Mouse (Mus musculus) embryonic facial prominence, embryonic 13.5 days (tissue): Measurements from ENCODE around the gene Tdrd6. TPM values are rescaled to one million over a fixed set of nuclear protein-coding genes. Genes with fewer than 3 reads are reported as not detected.

Source experiments
- ATAC-seq: fragments of 200-750 bp; cut with Nextera tagmentation; 2 replicates; pipeline ENCODE4 v1.8.0; 2017; ENCODE audit warnings: low read depth; ENCODE audit not compliant: insufficient number of reproducible peaks, insufficient read depth, low FRiP score, low TSS enrichment
- H3K27ac ChIP-seq: fragments of 300-500 bp; sonication (generic); 2 replicates; pipeline ENCODE4 v1.5.1; 2015; ENCODE audit warnings: moderate library complexity, mild to moderate bottlenecking, inconsistent platforms
- H3K27me3 ChIP-seq: fragments of 300-500 bp; sonication (generic); 2 replicates; pipeline ENCODE4 v1.6.1; 2015; ENCODE audit warnings: mild to moderate bottlenecking, inconsistent platforms
- H3K36me3 ChIP-seq: fragments of 300-500 bp; sonication (generic); 2 replicates; pipeline ENCODE4 v1.6.1; 2015; ENCODE audit warnings: mild to moderate bottlenecking, inconsistent platforms
- H3K4me1 ChIP-seq: fragments of 300-500 bp; sonication (generic); 2 replicates; pipeline ENCODE4 v1.6.1; 2015; ENCODE audit warnings: inconsistent platforms
- H3K4me2 ChIP-seq: fragments of 300-500 bp; sonication (generic); 2 replicates; pipeline ENCODE4 v1.6.1; 2015; ENCODE audit warnings: moderate library complexity, mild to moderate bottlenecking, inconsistent platforms
- H3K4me3 ChIP-seq: fragments of 300-500 bp; sonication (generic); 2 replicates; pipeline ENCODE4 v1.5.1; 2015; ENCODE audit warnings: mild to moderate bottlenecking, inconsistent platforms
- H3K9ac ChIP-seq: fragments of 300-500 bp; sonication (generic); 2 replicates; pipeline ENCODE4 v1.6.1; 2015; ENCODE audit warnings: mild to moderate bottlenecking, inconsistent platforms
- H3K9me3 ChIP-seq: fragments of 300-500 bp; sonication (generic); 2 replicates; pipeline ENCODE4 v1.6.1; 2016; ENCODE audit warnings: inconsistent platforms
- WGBS: fragments of 180-500 bp; shearing (Covaris S2); methylation state at CpG from one replicate; pipeline ENCODE4 v1.1.7; 2015; ENCODE audit warnings: mixed read lengths; 5-methylcytosine and 5-hydroxymethylcytosine counted together
- polyA plus RNA-seq: library from polyadenylated mRNA; unstranded; fragments of >200 nt; fragmentation: Nextera tagmentation; extraction: Ambion mirVana; gene quantifications from 2 replicates; pipeline ENCODE4 v1.2.1, GENCODE M21; 2015

Gene Tdrd6
- polyA plus RNA-seq, 1 experiment from 2014 or later = 0.42 TPM

DNA sequence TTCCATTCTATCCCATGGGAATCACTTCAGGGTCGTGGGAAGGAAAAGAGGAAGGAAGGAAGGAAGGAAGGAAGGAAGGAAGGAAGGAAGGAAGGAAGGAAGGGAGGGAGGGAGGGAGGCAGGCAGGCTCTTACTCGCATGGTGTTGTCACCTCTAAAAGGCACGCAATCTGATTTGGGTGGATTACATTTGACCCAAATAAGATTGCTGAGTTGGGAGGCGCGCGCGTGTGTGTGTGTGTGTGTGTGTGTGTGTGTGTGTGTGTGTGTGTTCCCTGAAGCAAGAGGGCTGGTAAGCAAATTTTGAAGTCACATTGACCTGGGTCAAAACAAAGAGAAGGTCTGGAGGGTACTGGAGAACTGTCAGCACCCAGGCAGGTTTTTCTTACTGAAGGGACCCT lies 60.8 kb downstream of the Tdrd6 start:
- H3K36me3 ChIP-seq = no peaks in the 10 kb centered on the region
- H3K27me3 ChIP-seq = no peaks in the 10 kb centered on the region
- no peak for ATAC-seq
- H3K9me3 ChIP-seq = no peaks in the 10 kb centered on the region
- peaks cover 5% of the 10 kb centered on the region; the same call in 1 of the 2 replicates for H3K4me1 ChIP-seq
- 58% methylated on average over 7 of the region's 7 CpGs for WGBS
- no peak overlapping the region for H3K9ac ChIP-seq
- no peak overlapping the region for H3K4me3 ChIP-seq
- H3K27ac ChIP-seq = no peak overlapping the region
- no peak overlapping the region for H3K4me2 ChIP-seq

DNA sequence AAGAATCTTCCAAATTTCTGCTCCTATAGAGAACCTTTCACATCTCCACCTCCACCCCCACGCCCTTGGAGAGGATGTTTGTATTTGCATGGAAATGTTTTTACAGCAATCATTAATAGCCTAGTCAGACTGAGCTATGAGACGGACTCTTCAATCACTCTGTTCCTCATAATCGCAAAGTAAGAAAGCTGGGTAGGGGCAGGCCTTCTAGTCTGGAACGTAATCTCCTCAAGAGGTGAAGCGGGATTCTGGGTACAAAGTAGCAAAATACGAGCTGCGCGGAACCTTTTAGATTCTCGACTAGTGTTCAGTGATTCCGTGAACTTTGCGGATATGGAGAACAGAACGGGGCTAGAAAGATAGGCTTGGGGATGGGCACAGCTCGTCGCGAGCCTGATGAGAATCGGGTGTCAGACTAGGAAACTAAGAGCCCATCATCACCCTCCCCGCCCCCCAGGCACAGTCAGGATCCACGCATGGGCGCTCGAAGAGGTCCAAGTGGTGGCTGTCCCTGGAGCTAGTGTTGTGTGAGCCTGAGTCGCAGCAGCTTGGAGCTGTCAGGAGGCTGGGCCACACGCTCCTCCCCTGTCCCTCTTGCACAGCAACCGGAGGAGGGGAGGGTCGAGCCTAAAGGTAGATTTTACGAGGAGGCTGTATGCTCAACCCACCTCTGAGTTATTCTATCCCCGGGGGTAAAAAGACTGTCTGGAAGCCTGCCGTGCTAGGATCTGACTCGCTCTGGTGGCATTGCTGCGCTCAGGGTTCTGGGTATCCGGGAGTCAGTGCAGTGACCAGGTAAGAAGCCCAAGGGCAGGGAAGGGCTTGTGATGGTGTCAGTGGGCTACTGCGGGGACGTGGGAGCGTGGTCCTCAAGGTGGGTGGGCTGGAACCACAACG lies 61.9 kb downstream of the Tdrd6 start, which contains the start of gene Pla2g7:
Pla2g7 (plus strand) TSS at position 107 of the 897 bp plus-strand sequence.
- Histone ChIP-seq H3K27me3 (no peaks in the 10 kb centered on the region), H3K9me3 (no peaks in the 10 kb centered on the region), H3K4me1 (peaks cover 5% of the 10 kb centered on the region; the same call in 1 of the 2 replicates), H3K27ac (peak within 1 kb of the TSS; percentile 66; the same call in 1 of the 2 replicates), H3K4me2 (peak within 1 kb of the TSS; percentile 89), H3K4me3 (peak within 1 kb of the TSS; percentile 50), H3K36me3 (no peaks in the 10 kb centered on the region), H3K9ac (peak within 1 kb of the TSS; percentile 73)
- under 1% methylated on average over 34 of the region's 34 CpGs for WGBS
- ATAC-seq = peak; percentile 81

DNA sequence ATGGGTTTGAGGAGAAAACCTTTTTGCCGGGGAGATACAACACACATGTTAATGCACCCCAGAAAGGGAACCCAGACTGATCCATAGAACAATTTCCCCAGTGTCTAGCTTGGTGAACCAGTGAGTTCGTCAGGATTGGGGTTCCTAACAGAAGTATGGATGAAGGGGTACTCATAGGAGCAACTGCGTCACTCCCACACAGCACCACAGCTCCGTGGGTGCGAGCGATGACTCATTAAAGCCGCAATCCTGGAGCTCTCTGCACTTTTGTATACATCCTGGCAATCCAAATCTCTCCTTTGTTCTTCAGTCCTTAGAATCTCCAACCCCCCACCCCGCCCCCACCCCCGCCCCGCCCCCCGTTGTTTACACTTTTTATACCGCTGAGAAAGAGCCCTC lies 62.5 kb downstream of the Tdrd6 start:
- Histone ChIP-seq H3K9me3 (no peaks in the 10 kb centered on the region), H3K27me3 (no peaks in the 10 kb centered on the region), H3K4me3 (peak overlapping the region; percentile 50), H3K4me1 (peaks cover 5% of the 10 kb centered on the region; the same call in 1 of the 2 replicates), H3K4me2 (peak overlapping the region; percentile 89), H3K27ac (no peak overlapping the region), H3K36me3 (no peaks in the 10 kb centered on the region), H3K9ac (peak overlapping the region; percentile 73)
- 10% methylated on average over 12 of the region's 12 CpGs for WGBS
- ATAC-seq = no peak

Other genes starting within 250 kb of the Tdrd6 start
- gene Mep1a, start 127.5 kb downstream of the Tdrd6 start, polyA plus RNA-seq = 0.18 and 1.6 TPM in 2 replicates
- 0.21 TPM in 1 of 2 replicates, not detected in the other for gene Ankrd66, start 86.7 kb downstream of the Tdrd6 start, polyA plus RNA-seq
- gene Pla2g7, start 62.2 kb downstream of the Tdrd6 start, polyA plus RNA-seq = 8.4 and 11.1 TPM in 2 replicates
- gene Slc25a27, start 36.9 kb upstream of the Tdrd6 start, polyA plus RNA-seq = 46.3 and 48.2 TPM in 2 replicates
- gene Cyp39a1, start 37.1 kb upstream of the Tdrd6 start, polyA plus RNA-seq = 27.3 and 29.2 TPM in 2 replicates
- gene Rcan2, start 171.1 kb upstream of the Tdrd6 start, polyA plus RNA-seq = 5.4 and 5.9 TPM in 2 replicates